In genomic region chr6:127153972-127154707, GRCm38 (mm10) we compare ENCODE assay signal across 8 mouse cellular contexts. TPM values are rescaled to one million over a fixed set of nuclear protein-coding genes. Genes with fewer than 3 reads are reported as not detected.
DNase-seq lines count a peak whose midpoint lies in the region; ATAC-seq and TF ChIP-seq lines count a peak whose summit lies in the region.

No protein-coding gene starts in this region.

- WGBS in thymus, adult 2 months, result 2% methylated on average over 30 of the region's 30 CpGs
- WGBS in embryonic facial prominence, embryonic 14.5 days, result under 1% methylated on average over 30 of the region's 30 CpGs
- WGBS in intestine, embryonic 14.5 days, result 2% methylated on average over 30 of the region's 30 CpGs
- WGBS in midbrain, embryonic 12.5 days, result 1% methylated on average over 30 of the region's 30 CpGs

- no peaks in the 10 kb centered on the region for H3K9me3 ChIP-seq in embryonic facial prominence, embryonic 14.5 days (ENCODE audit: control insufficient read depth, low read length)
- H3K9me3 ChIP-seq in intestine, embryonic 14.5 days (ENCODE audit: control insufficient read depth, low read length), result no peaks in the 10 kb centered on the region
- no peaks in the 10 kb centered on the region for H3K9me3 ChIP-seq in midbrain, embryonic 12.5 days

- no peak for TF ChIP-seq POLR2A in thymus, adult 2 months (IDR thresholded peaks at IDR 0.05; ENCODE audit: control insufficient read depth, extremely low read depth, insufficient read depth, low read length, poor library complexity)

- DNase-seq in thymus, adult 2 months, result peak; percentile 15
- no peak for DNase-seq in thymus, postnatal 10 days (ENCODE audit: low spot score in 2 of 2)
- peak; percentile 40 for DNase-seq in embryonic facial prominence, embryonic 14.5 days (ENCODE audit: low spot score)
- DNase-seq in intestine, embryonic 14.5 days (ENCODE audit: low spot score), result peak; percentile 80
- no peak for DNase-seq in right cerebral cortex, postnatal 36 days (ENCODE audit: low spot score in 2 of 2)
- DNase-seq in urinary bladder, postnatal 25 days (ENCODE audit: low spot score), result no peak
- DNase-seq in layer of hippocampus, postnatal 36 days, result no peak

- peaks cover 8% of the 10 kb centered on the region; the same call in 1 of the 2 replicates for H3K27me3 ChIP-seq in thymus, adult 2 months (ENCODE audit: control insufficient read depth, insufficient read depth, low read length)
- H3K27me3 ChIP-seq in embryonic facial prominence, embryonic 14.5 days (replicated peaks; ENCODE audit: control insufficient read depth, insufficient read depth, low read length), result no peaks in the 10 kb centered on the region
- H3K27me3 ChIP-seq in intestine, embryonic 14.5 days (replicated peaks; ENCODE audit: control insufficient read depth, insufficient read depth, low read length), result no peaks in the 10 kb centered on the region
- peaks cover 58% of the 10 kb centered on the region for H3K27me3 ChIP-seq in midbrain, embryonic 12.5 days

- peaks cover 48% of the 10 kb centered on the region for H3K4me1 ChIP-seq in thymus, adult 2 months (replicated peaks; ENCODE audit: control insufficient read depth, insufficient read depth, low read length)
- peaks cover 14% of the 10 kb centered on the region for H3K4me1 ChIP-seq in embryonic facial prominence, embryonic 14.5 days (ENCODE audit: control insufficient read depth, insufficient read depth, low read length)
- H3K4me1 ChIP-seq in intestine, embryonic 14.5 days (replicated peaks; ENCODE audit: control insufficient read depth, insufficient read depth, low read length), result peaks cover 13% of the 10 kb centered on the region
- peaks cover 47% of the 10 kb centered on the region for H3K4me1 ChIP-seq in midbrain, embryonic 12.5 days

- no peak for ATAC-seq in embryonic facial prominence, embryonic 14.5 days (ENCODE audit: low read depth)
- no peak for ATAC-seq in intestine, embryonic 14.5 days (replicated peaks; ENCODE audit: low FRiP score, low TSS enrichment, low read depth)
- ATAC-seq in midbrain, embryonic 12.5 days (ENCODE audit: low FRiP score, low read depth), result no peak

- no peak for TF ChIP-seq CTCF in thymus, adult 2 months (IDR thresholded peaks at IDR 0.05; ENCODE audit: borderline replicate concordance, control insufficient read depth, extremely low read depth, insufficient read depth, low read length, poor library complexity)

- H3K4me2 ChIP-seq in embryonic facial prominence, embryonic 14.5 days (ENCODE audit: low read depth, low read length), result peak overlapping the region; percentile 80
- peak overlapping the region; percentile 93 for H3K4me2 ChIP-seq in intestine, embryonic 14.5 days (ENCODE audit: low read length)
- H3K4me2 ChIP-seq in midbrain, embryonic 12.5 days (replicated peaks), result peak overlapping the region; percentile 92

- H3K4me3 ChIP-seq in thymus, adult 2 months (ENCODE audit: control insufficient read depth, insufficient read depth, low read length), result peak overlapping the region; percentile 22
- H3K4me3 ChIP-seq in embryonic facial prominence, embryonic 14.5 days (ENCODE audit: low read depth, low read length), result peak overlapping the region; percentile 84
- peak overlapping the region; percentile 43 for H3K4me3 ChIP-seq in intestine, embryonic 14.5 days (ENCODE audit: low read depth, low read length)
- peak overlapping the region; percentile 75 for H3K4me3 ChIP-seq in midbrain, embryonic 12.5 days

- H3K27ac ChIP-seq in thymus, adult 2 months (ENCODE audit: control insufficient read depth, insufficient read depth, low read length), result peak overlapping the region; percentile 16; the same call in 1 of the 2 replicates
- peak overlapping the region; percentile 95 for H3K27ac ChIP-seq in embryonic facial prominence, embryonic 14.5 days (replicated peaks; ENCODE audit: low read depth, low read length)
- peak overlapping the region; percentile 95 for H3K27ac ChIP-seq in intestine, embryonic 14.5 days (ENCODE audit: low read depth)
- H3K27ac ChIP-seq in midbrain, embryonic 12.5 days (replicated peaks), result 0 out of 2 replicates have a peak overlapping the region, but pooled peaks have one; percentile 10

- peak overlapping the region; percentile 70 for H3K9ac ChIP-seq in embryonic facial prominence, embryonic 14.5 days (ENCODE audit: low read depth, low read length)
- H3K9ac ChIP-seq in intestine, embryonic 14.5 days (ENCODE audit: low read length), result peak overlapping the region; percentile 53
- H3K9ac ChIP-seq in midbrain, embryonic 12.5 days (replicated peaks), result no peak overlapping the region; the same call in 1 of the 2 replicates

- no peaks in the 10 kb centered on the region for H3K36me3 ChIP-seq in thymus, adult 2 months (ENCODE audit: control insufficient read depth, insufficient read depth, low read length)
- H3K36me3 ChIP-seq in embryonic facial prominence, embryonic 14.5 days (ENCODE audit: control insufficient read depth, insufficient read depth, low read length), result no peaks in the 10 kb centered on the region
- no peaks in the 10 kb centered on the region for H3K36me3 ChIP-seq in intestine, embryonic 14.5 days (ENCODE audit: control insufficient read depth, insufficient read depth, low read length)
- H3K36me3 ChIP-seq in midbrain, embryonic 12.5 days, result no peaks in the 10 kb centered on the region

RNA-seq across cellular contexts. Expression of gene Ccnd2, which starts 2.1 kb away (rescaled TPM):
- polyA plus RNA-seq in thymus, adult 2 months (2012; rRNA removed), result 73.0 and 74.1 TPM in 2 replicates
- 757 and 796 TPM in 2 replicates for polyA plus RNA-seq in embryonic facial prominence, embryonic 14.5 days (2014; fragmentation: Nextera tagmentation; extraction: Ambion mirVana)
- polyA plus RNA-seq in intestine, embryonic 14.5 days (2014; fragmentation: Nextera tagmentation; extraction: Ambion mirVana), result 1,100 and 1,123 TPM in 2 replicates
- polyA plus RNA-seq in midbrain, embryonic 12.5 days (2016; fragmentation: Nextera tagmentation; extraction: Ambion mirVana), result 1,089 and 1,182 TPM in 2 replicates
- total RNA-seq in layer of hippocampus, postnatal 36 days (2021), result 100 to 1,000 TPM; 144 to 150 TPM

RNA-seq across cellular contexts. Expression of gene Tigar, which starts 44.8 kb away (rescaled TPM):
- polyA plus RNA-seq in thymus, adult 2 months (2012; rRNA removed), result 1.8 and 2.4 TPM in 2 replicates
- polyA plus RNA-seq in embryonic facial prominence, embryonic 14.5 days (2014; fragmentation: Nextera tagmentation; extraction: Ambion mirVana), result 1.8 and 3.3 TPM in 2 replicates
- 4.4 and 5.3 TPM in 2 replicates for polyA plus RNA-seq in intestine, embryonic 14.5 days (2014; fragmentation: Nextera tagmentation; extraction: Ambion mirVana)
- 8.9 and 9.2 TPM in 2 replicates for polyA plus RNA-seq in midbrain, embryonic 12.5 days (2016; fragmentation: Nextera tagmentation; extraction: Ambion mirVana)
- total RNA-seq in layer of hippocampus, postnatal 36 days (2021), result 10 to 100 TPM; 27.6 to 31.7 TPM

Comparison
In these comparisons a context has a peak if more than half of its experiments do, and no peak if none do; other contexts are left out.
1. DNase-seq: peak in thymus, adult 2 months (single experiment), embryonic facial prominence, embryonic 14.5 days (single experiment) and intestine, embryonic 14.5 days (single experiment); none in thymus, postnatal 10 days (0 of 2), right cerebral cortex, postnatal 36 days (0 of 2), urinary bladder, postnatal 25 days (single experiment) and layer of hippocampus, postnatal 36 days (0 of 2).
2. H3K27ac ChIP-seq: peak in every context shown above with its lines; median percentile 95 in embryonic facial prominence, embryonic 14.5 days; 95 in intestine, embryonic 14.5 days; 16 in thymus, adult 2 months; 10 in midbrain, embryonic 12.5 days.
3. H3K4me3 ChIP-seq: peak in every context shown above with its lines; median percentile 84 in embryonic facial prominence, embryonic 14.5 days; 75 in midbrain, embryonic 12.5 days; 43 in intestine, embryonic 14.5 days; 22 in thymus, adult 2 months.
4. RNA of gene Ccnd2, which starts 2.1 kb away (polyA plus RNA-seq): 1,100 to 1,123 TPM in intestine, embryonic 14.5 days, 1,089 to 1,182 TPM in midbrain, embryonic 12.5 days and 757 to 796 TPM in embryonic facial prominence, embryonic 14.5 days; 73.0 to 74.1 TPM in thymus, adult 2 months; every median in the first group is over 10 times any median in the second.
5. Peak in every context shown above with its lines, with median percentiles within 50 percentile points of each other: H3K4me2 ChIP-seq.